In the genomic region with DNA sequence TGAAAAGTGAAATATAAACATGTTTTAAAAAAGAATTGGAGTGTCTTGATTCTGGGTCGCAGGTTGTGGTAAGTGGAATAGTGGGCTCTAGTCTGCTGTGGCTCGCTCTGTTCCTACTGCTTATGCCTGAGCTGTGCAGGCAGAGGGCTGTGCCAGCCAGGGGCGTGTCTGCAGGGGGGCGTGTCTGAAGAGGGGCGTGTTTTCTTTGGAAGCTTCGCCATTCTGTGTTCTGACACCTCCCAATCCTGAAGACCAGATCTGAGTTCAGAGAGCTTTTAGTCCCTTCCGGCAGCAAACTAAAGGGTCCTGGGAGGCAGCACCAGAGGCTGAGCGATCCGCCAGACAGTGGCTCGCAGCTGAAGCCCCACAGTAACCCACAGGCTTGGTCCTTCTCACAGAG, we compare ENCODE assay signal across 9 mouse cellular contexts. TPM values are rescaled to one million over a fixed set of nuclear protein-coding genes. Genes with fewer than 3 reads are reported as not detected.
DNase-seq lines count a peak whose midpoint lies in the region; ATAC-seq lines count a peak whose summit lies in the region.
"Had no signal": no experiment of that assay in that cellular context is flagged by ENCODE, and none has a peak within 500 bp of the region (broad histone marks: within the 10 kb centered on the region; RNA-seq: fewer than 3 reads in every experiment).

No protein-coding gene starts in this region.

- H3K4me3 ChIP-seq in heart, embryonic 11.5 days (ENCODE audit: low read depth, low read length): no peak overlapping the region
- no peak overlapping the region for H3K4me3 ChIP-seq in limb, embryonic 11.5 days (ENCODE audit: low read depth, low read length)
- 0 out of 2 replicates have a peak overlapping the region, but pooled peaks have one; percentile 7 for H3K4me3 ChIP-seq in stomach, embryonic 16.5 days (replicated peaks; ENCODE audit: low read length)
- no peak overlapping the region for H3K4me3 ChIP-seq in midbrain, embryonic 11.5 days (ENCODE audit: low read depth, low read length)

- no peak for ATAC-seq in heart, embryonic 11.5 days (replicated peaks; ENCODE audit: insufficient number of reproducible peaks, low FRiP score, low TSS enrichment)
- no peak for ATAC-seq in limb, embryonic 11.5 days (ENCODE audit: insufficient number of reproducible peaks, low FRiP score, low TSS enrichment, low read depth)
- peak; percentile 56; the same call in 1 of the 2 replicates for ATAC-seq in stomach, embryonic 16.5 days (ENCODE audit: insufficient read depth, low FRiP score)
- ATAC-seq in midbrain, embryonic 11.5 days (ENCODE audit: low FRiP score): no peak
- ATAC-seq: Patski had no signal

- no peak overlapping the region for H3K27ac ChIP-seq in heart, embryonic 11.5 days (ENCODE audit: low read depth, low read length)
- no peak overlapping the region for H3K27ac ChIP-seq in limb, embryonic 11.5 days (replicated peaks; ENCODE audit: low read depth, low read length)
- no peak overlapping the region for H3K27ac ChIP-seq in stomach, embryonic 16.5 days (ENCODE audit: low read length)
- H3K27ac ChIP-seq in midbrain, embryonic 11.5 days (ENCODE audit: low read depth, low read length): no peak overlapping the region

- H3K9ac ChIP-seq in heart, embryonic 11.5 days (ENCODE audit: low read depth, low read length): no peak overlapping the region
- H3K9ac ChIP-seq in limb, embryonic 11.5 days (ENCODE audit: low read length): no peak overlapping the region
- peak overlapping the region; percentile 22; the same call in 1 of the 2 replicates for H3K9ac ChIP-seq in stomach, embryonic 16.5 days (ENCODE audit: low read length)
- no peak overlapping the region; the same call in 1 of the 2 replicates for H3K9ac ChIP-seq in midbrain, embryonic 11.5 days (ENCODE audit: low read length)

- 25% methylated on average over 10 of the region's 10 CpGs for WGBS in heart, embryonic 11.5 days (ENCODE audit: insufficient replicate concordance)
- 26% methylated on average over 10 of the region's 10 CpGs for WGBS in limb, embryonic 11.5 days
- 24% methylated on average over 10 of the region's 10 CpGs for WGBS in stomach, embryonic 16.5 days
- 43% methylated on average over 10 of the region's 10 CpGs for WGBS in midbrain, embryonic 11.5 days

- peak; percentile 92 for DNase-seq in heart, adult 11 months
- DNase-seq in heart, adult 9 months (ENCODE audit: low spot score in 2 of 2): no peak
- peak; percentile 43 for DNase-seq in WW6 (ENCODE audit: low read depth, low spot score)
- DNase-seq in limb, embryonic 11.5 days (ENCODE audit: low spot score): peak; percentile 65
- no peak for DNase-seq in frontal cortex, adult 2 months (ENCODE audit: extremely low spot score in 1 of 2, low spot score in 1 of 2)
- DNase-seq in midbrain, embryonic 11.5 days (ENCODE audit: low spot score, missing footprints): no peak

- no peaks in the 10 kb centered on the region; the same call in 1 of the 2 replicates for H3K9me3 ChIP-seq in heart, embryonic 11.5 days (replicated peaks; ENCODE audit: control insufficient read depth, low read length)
- no peaks in the 10 kb centered on the region for H3K9me3 ChIP-seq in limb, embryonic 11.5 days (ENCODE audit: control insufficient read depth, low read length)
- H3K9me3 ChIP-seq in stomach, embryonic 16.5 days (replicated peaks; ENCODE audit: control insufficient read depth, low read length): no peaks in the 10 kb centered on the region
- no peaks in the 10 kb centered on the region; the same call in 1 of the 2 replicates for H3K9me3 ChIP-seq in midbrain, embryonic 11.5 days (ENCODE audit: control insufficient read depth, low read length)

- H3K4me1 ChIP-seq in heart, embryonic 11.5 days (ENCODE audit: control insufficient read depth, insufficient read depth, low read length): peaks cover 10% of the 10 kb centered on the region
- peaks cover 15% of the 10 kb centered on the region for H3K4me1 ChIP-seq in limb, embryonic 11.5 days (ENCODE audit: control insufficient read depth, insufficient read depth, low read length)
- peaks cover 11% of the 10 kb centered on the region; the same call in 1 of the 2 replicates for H3K4me1 ChIP-seq in stomach, embryonic 16.5 days (ENCODE audit: control insufficient read depth, insufficient read depth, low read length)
- peaks cover 17% of the 10 kb centered on the region for H3K4me1 ChIP-seq in midbrain, embryonic 11.5 days (ENCODE audit: control insufficient read depth, insufficient read depth, low read length)

- H3K27me3 ChIP-seq in heart, embryonic 11.5 days (ENCODE audit: control insufficient read depth, insufficient read depth, low read length): no peaks in the 10 kb centered on the region
- H3K27me3 ChIP-seq in limb, embryonic 11.5 days (ENCODE audit: control insufficient read depth, insufficient read depth, low read length): no peaks in the 10 kb centered on the region
- H3K27me3 ChIP-seq in stomach, embryonic 16.5 days (ENCODE audit: control insufficient read depth, insufficient read depth, low read length): no peaks in the 10 kb centered on the region
- no peaks in the 10 kb centered on the region for H3K27me3 ChIP-seq in midbrain, embryonic 11.5 days (ENCODE audit: control insufficient read depth, insufficient read depth, low read length)
- H3K27me3 ChIP-seq: Patski had no signal

- H3K36me3 ChIP-seq in heart, embryonic 11.5 days (ENCODE audit: control insufficient read depth, insufficient read depth, low read length): no peaks in the 10 kb centered on the region
- H3K36me3 ChIP-seq in limb, embryonic 11.5 days (ENCODE audit: control insufficient read depth, insufficient read depth, low read length): no peaks in the 10 kb centered on the region
- no peaks in the 10 kb centered on the region for H3K36me3 ChIP-seq in stomach, embryonic 16.5 days (ENCODE audit: control insufficient read depth, insufficient read depth, low read length)
- no peaks in the 10 kb centered on the region for H3K36me3 ChIP-seq in midbrain, embryonic 11.5 days (ENCODE audit: control insufficient read depth, insufficient read depth, low read length)

- peak overlapping the region; percentile 21; the same call in 1 of the 2 replicates for H3K4me2 ChIP-seq in heart, embryonic 11.5 days
- 0 out of 2 replicates have a peak overlapping the region, but pooled peaks have one; percentile 14 for H3K4me2 ChIP-seq in limb, embryonic 11.5 days (ENCODE audit: low read depth, severe bottlenecking)
- H3K4me2 ChIP-seq in stomach, embryonic 16.5 days (ENCODE audit: low read depth, low read length): peak overlapping the region; percentile 37
- no peak overlapping the region for H3K4me2 ChIP-seq in midbrain, embryonic 11.5 days

RNA-seq across cellular contexts. Expression of a gene that starts 8.5 kb away (rescaled TPM):
- 0.13 TPM in 1 of 2 replicates, not detected in the other for polyA plus RNA-seq in heart, embryonic 11.5 days (2014; fragmentation: Nextera tagmentation; extraction: Ambion mirVana)
- not detected in 2 replicates for polyA plus RNA-seq in limb, embryonic 11.5 days (2014; fragmentation: Nextera tagmentation; extraction: Ambion mirVana)
- polyA plus RNA-seq in stomach, embryonic 16.5 days (2015; fragmentation: Nextera tagmentation; extraction: Ambion mirVana): not detected in 2 replicates
- polyA plus RNA-seq in frontal cortex, adult 2 months (2012; rRNA removed): 0.25 and 0.34 TPM in 2 replicates
- polyA plus RNA-seq in midbrain, embryonic 11.5 days (2014; fragmentation: Nextera tagmentation; extraction: Ambion mirVana): 0.25 TPM in 1 of 2 replicates, not detected in the other

Comparison
In these comparisons a context has a peak if more than half of its experiments do, and no peak if none do; other contexts are left out.
1. DNase-seq: peak in heart, adult 11 months (single experiment), WW6 (single experiment) and limb, embryonic 11.5 days (single experiment); none in heart, adult 9 months (0 of 2), frontal cortex, adult 2 months (0 of 2) and midbrain, embryonic 11.5 days (single experiment).